Mouse (Mus musculus) midbrain, postnatal 0 days (tissue): Measurements from ENCODE around the gene Hapln1. TPM values are rescaled to one million over a fixed set of nuclear protein-coding genes. Genes with fewer than 3 reads are reported as not detected.

Experiments
- ATAC-seq: fragments of 200-750 bp; cut with Nextera tagmentation; 2 replicates; pipeline ENCODE4 v1.8.0; 2017; ENCODE audit warnings: moderate number of reproducible peaks, mild to moderate bottlenecking, moderate TSS enrichment, moderate library complexity; ENCODE audit not compliant: low FRiP score
- DNase-seq: peaks from one replicate; pipeline ENCODE4 v3.0.0-alpha.2; 2015; ENCODE audit warnings: low spot score
- H3K27ac ChIP-seq: fragments of 300-500 bp; sonication (generic); 2 replicates; pipeline ENCODE4 v1.5.1; 2014; ENCODE audit warnings: low read depth, mild to moderate bottlenecking, low read length, mixed read lengths
- H3K27me3 ChIP-seq: fragments of 300-500 bp; sonication (generic); 2 replicates; pipeline ENCODE4 v1.6.1; 2014; ENCODE audit warnings: low read length, control low read depth, mixed read lengths; ENCODE audit not compliant: insufficient read depth
- H3K36me3 ChIP-seq: fragments of 300-500 bp; sonication (generic); 2 replicates; pipeline ENCODE4 v1.6.1; 2014; ENCODE audit warnings: low read length, control low read depth, mixed read lengths; ENCODE audit not compliant: insufficient read depth
- H3K4me1 ChIP-seq: fragments of 300-500 bp; sonication (generic); 2 replicates; pipeline ENCODE4 v1.6.1; 2014; ENCODE audit warnings: mild to moderate bottlenecking, control low read depth, antibody characterized with exemption, low read length, mixed read lengths; ENCODE audit not compliant: insufficient read depth
- H3K4me2 ChIP-seq: fragments of 300-500 bp; sonication (generic); 2 replicates; pipeline ENCODE4 v1.6.1; 2014; ENCODE audit warnings: low read depth, mild to moderate bottlenecking, low read length, mixed read lengths; ENCODE audit not compliant: poor library complexity, severe bottlenecking
- H3K4me3 ChIP-seq: fragments of 300-500 bp; sonication (generic); 2 replicates; pipeline ENCODE4 v1.5.1; 2014; ENCODE audit warnings: low read depth, mild to moderate bottlenecking, low read length, moderate library complexity
- H3K9ac ChIP-seq: fragments of 300-500 bp; sonication (generic); replicated peaks from 2 replicates; pipeline ENCODE4 v1.6.1; 2014; ENCODE audit warnings: mild to moderate bottlenecking, low read length, moderate library complexity, mixed read lengths; ENCODE audit not compliant: poor library complexity, severe bottlenecking
- H3K9me3 ChIP-seq: fragments of 300-500 bp; sonication (generic); 2 replicates; pipeline ENCODE4 v1.6.1; 2016; ENCODE audit warnings: low read length, control low read depth
- CTCF ChIP-seq: IDR thresholded peaks from 2 replicates; pipeline ENCODE4 v1.5.1; 2016; ENCODE audit warnings: antibody characterized with exemption, mild to moderate bottlenecking
- WGBS: fragments of 180-500 bp; shearing (Covaris S2); extraction: QIAGEN DNeasy Blood & Tissue Kit; methylation state at CpG from one replicate; pipeline ENCODE4 v1.1.7; 2014; 5-methylcytosine and 5-hydroxymethylcytosine counted together
- polyA plus RNA-seq: library from polyadenylated mRNA; unstranded; fragments of >200 nt; fragmentation: Nextera tagmentation; extraction: Ambion mirVana; gene quantifications from 2 replicates; pipeline ENCODE4 v1.2.1, GENCODE M21; 2015
- total RNA-seq: library from RNA; depleted of rRNA; stranded (reverse); fragments of >200 nt; gene quantifications from 2 replicates; pipeline ENCODE4 v1.2.3, GENCODE M21; 2014; rRNA removed

Hapln1 gene
- total and polyA plus RNA-seq, 2 experiments from 2014 or later: 1.1 to 1.2 TPM

DNA sequence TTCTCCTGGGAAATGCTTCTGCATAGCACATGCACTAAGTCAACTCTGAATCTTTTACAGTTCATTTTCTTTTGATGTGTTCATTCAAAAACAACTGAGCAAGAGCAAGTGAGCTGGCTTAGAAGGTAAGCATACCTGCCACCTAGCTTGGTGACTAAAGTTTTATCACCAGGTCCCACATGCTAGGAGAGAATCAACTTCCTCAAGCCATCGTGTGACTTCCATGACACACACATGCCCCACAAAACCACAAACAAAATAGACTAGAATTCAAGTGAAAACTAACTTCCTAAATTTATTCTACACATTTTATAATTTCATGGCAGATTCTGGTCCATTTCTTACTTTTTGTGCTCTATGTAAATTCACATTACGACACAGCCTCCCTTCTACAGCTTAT, 113.7 kb downstream of the Hapln1 start:
- Histone ChIP-seq H3K4me1 (no peaks in the 10 kb centered on the region), H3K27ac (no peak overlapping the region), H3K27me3 (no peaks in the 10 kb centered on the region), H3K9ac (no peak overlapping the region), H3K36me3 (no peaks in the 10 kb centered on the region), H3K4me2 (no peak overlapping the region), H3K9me3 (no peaks in the 10 kb centered on the region), H3K4me3 (no peak overlapping the region)
- ATAC-seq: no peak
- 83% methylated on average over 2 of the region's 2 CpGs for WGBS
- no peak for DNase-seq
- no peak for TF ChIP-seq CTCF

GRCm38 (mm10) chr13:89657046-89657445, 117.5 kb downstream of the Hapln1 start:
- no peaks in the 10 kb centered on the region for H3K27me3 ChIP-seq
- H3K36me3 ChIP-seq: no peaks in the 10 kb centered on the region
- no peak overlapping the region for H3K4me3 ChIP-seq
- H3K4me1 ChIP-seq: no peaks in the 10 kb centered on the region
- ATAC-seq (no peak), DNase-seq (no peak)
- no peak overlapping the region for H3K27ac ChIP-seq
- no peak for TF ChIP-seq CTCF
- 96% methylated on average over 11 of the region's 11 CpGs for WGBS
- no peak overlapping the region for H3K4me2 ChIP-seq
- H3K9ac ChIP-seq: no peak overlapping the region
- H3K9me3 ChIP-seq: no peaks in the 10 kb centered on the region

Other genes with a start within 250 kb of the Hapln1 start
- gene Vcan, start 202.7 kb downstream of the Hapln1 start, total RNA-seq: 42.5 and 44.6 TPM in 2 replicates
- gene Vcan, start 202.7 kb downstream of the Hapln1 start, polyA plus RNA-seq: 11.0 and 13.4 TPM in 2 replicates